Mouse (Mus musculus) 416B (cell line): ENCODE measurements around the gene Rabif.
"Not testable (repeated sequence)": the region's sequence is repeated elsewhere in the genome, so short reads cannot be mapped to it uniquely, and the experiment has no call there.

Source experiments
- DNase-seq: peaks from one replicate; pipeline ENCODE4 v3.0.0; 2011; ENCODE audit warnings: low read depth

Gene Rabif

GRCm38 (mm10) chr1:134513312-134513860, 18.9 kb downstream of the Rabif start:
- DNase-seq: no peak

DNA sequence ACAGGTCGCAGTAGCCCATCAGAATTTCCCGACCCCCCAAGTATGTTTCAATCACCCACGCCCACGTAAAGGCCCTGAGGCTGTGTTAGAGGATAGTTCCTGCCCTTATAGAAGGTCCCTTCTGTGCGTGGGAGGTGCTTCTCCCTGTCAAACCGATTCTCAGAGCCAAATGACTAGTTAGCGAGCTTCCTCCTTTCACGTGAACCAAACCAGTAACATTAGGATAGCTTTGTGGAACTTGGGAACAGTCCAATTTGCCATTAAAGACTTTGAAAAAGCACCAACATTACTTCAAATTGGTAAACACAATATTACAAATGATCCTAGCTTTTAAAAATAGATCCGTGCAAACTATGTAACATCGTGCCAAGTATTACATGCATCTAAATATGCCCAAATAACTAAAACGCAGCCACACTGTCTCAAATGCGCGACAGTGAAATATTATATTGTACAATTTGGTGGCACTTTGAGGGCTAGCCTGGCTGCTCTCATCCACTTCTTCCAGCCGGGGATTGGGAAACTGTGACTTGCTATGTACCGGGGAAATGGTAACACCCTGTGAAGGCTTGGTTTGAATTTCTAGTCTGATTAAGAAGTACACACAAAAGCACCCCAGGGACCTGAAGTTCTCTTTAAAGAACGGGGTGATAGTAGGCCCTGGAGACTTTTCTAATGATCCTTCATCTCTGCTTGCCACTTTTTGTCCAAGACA, 19.6 kb downstream of the Rabif start:
- no peak for DNase-seq

GRCm38 (mm10) chr1:134515891-134516290, 21.4 kb downstream of the Rabif start:
- DNase-seq: no peak

DNA sequence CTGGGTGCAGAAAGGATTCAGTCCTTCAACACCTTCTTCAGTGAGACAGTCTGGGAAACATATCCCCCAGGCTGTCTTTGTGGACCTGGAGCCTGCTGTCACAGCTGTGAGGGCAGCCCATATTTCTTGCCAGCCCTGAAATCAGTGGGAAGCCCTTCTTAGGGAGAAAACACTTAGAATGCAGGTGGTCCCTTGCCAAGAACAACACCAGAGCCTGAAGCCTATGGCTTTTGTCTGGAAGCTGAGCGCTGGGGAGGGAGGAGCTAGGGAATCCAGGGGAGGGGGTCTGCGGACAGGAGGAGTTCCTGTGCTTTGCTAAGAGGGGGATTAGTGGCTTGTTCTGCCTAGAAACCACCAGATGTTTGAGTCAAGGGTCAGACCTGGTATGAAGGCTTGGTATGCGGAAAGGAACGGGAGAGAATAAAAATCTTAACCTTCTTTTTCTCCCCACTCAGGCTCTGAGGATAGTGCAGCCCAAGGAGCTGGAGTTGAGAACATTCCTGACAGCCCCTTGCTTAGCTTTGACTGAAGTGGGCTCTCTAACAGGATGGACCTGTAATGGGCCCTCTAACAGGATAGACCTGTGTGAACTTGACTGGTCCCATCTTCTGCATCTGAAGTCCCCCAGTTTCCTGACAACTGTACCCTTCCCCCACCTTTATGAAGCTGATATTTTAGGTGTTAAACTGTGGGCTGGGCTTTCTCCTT, 22.2 kb downstream of the Rabif start:
- no peak for DNase-seq

GRCm38 (mm10) chr1:134517841-134518240, 23.4 kb downstream of the Rabif start:
- not testable (repeated sequence) for DNase-seq

DNA sequence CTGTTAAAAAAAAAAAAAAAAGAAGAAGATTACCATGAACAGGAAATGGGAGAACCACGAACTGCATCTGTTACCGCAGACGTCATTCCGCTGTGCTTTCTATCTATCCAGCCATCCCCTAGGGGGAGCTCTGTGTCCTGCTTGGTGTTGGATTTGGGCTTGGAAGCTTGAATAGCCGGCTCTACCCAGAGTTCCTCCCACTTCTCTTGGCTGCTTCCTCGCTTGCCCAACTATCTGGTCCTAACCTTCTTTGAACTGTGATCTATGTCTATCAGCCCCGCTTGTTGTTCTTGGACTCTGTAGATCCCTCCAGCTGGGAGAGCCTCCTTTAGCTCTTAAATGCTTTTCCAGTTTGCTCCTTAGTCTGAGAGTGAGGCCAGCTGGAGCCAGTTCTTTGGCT, 24.2 kb downstream of the Rabif start:
- peak; percentile 94 for DNase-seq

- not testable (repeated sequence) for DNase-seq
Observed at GRCm38 (mm10) chr1:134519201-134519600, 24.8 kb downstream of the Rabif start.

DNA sequence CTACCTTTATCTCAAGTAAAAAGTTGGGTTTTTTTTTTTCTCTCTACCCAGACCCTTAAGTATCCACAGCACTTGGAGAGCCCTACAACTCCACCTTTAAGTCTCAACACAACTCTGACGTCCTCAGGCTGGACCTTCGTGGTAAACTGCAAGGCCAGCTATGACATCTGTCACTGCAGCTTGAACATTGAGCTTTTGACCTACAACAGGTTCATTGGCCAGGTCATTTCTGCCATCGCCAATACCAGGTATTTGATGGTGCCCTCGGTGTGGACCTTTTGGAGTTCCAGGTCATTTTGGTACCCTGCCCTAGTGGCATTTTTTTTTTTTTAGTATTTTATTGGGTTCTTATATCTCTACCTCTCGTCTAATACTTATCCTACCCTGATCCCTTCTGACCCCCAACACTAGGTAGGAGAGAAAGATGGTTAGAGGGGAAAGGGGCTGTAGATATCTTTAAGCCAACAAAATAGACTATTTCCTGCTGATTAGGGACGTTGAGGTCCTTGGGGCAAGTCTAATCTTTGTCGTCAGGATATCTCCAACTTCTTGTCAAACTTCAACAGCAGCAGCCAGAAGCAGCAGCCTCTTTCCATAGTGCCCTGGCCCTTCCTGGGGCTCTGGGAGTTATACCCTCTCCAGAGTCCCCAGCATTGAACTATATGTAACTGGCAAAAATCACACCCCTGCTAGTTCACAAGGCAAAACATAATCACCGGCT, 25.7 kb downstream of the Rabif start:
- no peak for DNase-seq

DNA sequence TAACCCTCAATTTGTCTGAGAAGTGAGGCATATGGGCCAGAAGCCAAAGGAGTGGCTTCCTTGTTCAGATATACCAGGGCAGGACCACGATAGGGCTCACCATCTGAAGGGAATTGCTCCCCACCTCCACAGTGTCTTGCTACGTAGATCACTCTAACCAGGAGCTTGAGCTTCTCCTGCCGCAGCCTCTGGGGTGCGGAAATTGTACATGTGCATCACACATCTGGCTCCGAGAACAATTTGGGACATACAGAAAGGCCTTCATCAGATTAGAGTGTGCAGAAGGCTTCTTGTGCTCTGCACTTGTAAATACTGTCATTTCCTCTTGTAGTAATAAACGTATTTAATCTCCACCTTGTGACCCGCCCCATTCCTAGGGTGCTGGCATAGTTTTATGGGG, 26.7 kb downstream of the Rabif start:
- no peak for DNase-seq

DNA sequence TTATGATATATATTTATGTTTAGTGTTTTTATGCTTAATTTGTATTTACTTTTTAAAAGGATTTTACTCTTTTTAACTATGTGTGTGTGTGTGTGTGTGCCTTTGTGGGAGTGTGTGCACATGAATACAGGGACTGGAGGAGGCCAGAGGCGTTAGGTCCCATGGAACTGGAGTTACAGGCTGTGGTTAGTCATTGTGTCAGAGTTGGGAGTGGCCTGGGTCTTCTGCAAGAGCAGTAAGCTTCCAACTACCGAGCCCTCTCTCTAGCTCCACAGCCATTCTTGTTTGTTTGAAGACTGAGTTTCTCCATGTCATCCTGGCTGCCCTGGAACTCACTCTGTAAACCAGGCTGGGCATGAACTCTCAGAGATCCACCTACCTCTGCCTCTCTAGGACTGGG, 27.9 kb downstream of the Rabif start:
- DNase-seq: peak; percentile 59

DNA sequence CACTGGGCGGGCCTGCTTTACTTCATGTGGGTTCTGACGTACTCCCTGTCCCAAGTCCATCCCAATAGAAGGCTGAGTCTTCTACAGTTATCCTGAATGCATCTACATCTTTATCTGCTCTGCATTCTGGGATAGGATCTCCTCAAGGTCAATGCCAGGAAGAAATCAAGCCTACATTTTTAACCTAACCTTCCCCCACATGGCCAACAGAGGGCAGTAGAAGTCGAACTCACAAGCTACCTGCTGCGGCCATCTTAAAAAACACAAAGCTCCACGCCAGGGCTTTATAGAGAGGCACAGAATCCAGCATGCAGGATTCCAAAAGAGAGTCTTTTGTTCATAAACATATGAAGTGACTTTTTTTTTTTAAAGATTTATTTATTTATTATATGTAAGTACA, 30.0 kb downstream of the Rabif start:
- peak; percentile 79 for DNase-seq

- DNase-seq: no peak
Observed at GRCm38 (mm10) chr1:134525015-134525414, 30.6 kb downstream of the Rabif start.

GRCm38 (mm10) chr1:134526752-134527151, 32.3 kb downstream of the Rabif start:
- no peak for DNase-seq

DNA sequence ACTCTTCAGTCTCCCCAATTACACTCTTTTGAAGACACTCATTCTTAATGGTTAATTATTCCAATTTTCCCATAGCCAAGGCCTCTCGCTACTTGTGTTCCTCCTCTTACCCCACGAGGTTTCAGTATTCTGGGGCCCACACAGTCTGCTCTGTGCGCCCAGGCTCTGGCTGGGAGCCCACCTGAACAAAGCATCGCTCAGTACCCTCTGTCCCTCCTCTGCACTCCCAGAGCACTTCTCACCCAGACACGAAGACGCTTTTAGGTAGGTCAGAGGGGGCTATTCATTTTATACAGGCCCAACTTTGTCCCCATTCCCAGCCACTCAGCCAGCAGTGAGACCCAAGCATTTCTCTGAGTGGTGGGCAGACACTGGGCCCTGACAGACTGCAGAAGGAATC, 36.2 kb downstream of the Rabif start:
- no peak for DNase-seq

GRCm38 (mm10) chr1:134533710-134534109, 39.3 kb downstream of the Rabif start:
- DNase-seq: not testable (repeated sequence)

GRCm38 (mm10) chr1:134535054-134535453, 40.6 kb downstream of the Rabif start:
- DNase-seq: no peak

GRCm38 (mm10) chr1:134535513-134535912, 41.1 kb downstream of the Rabif start:
- DNase-seq: no peak

DNA sequence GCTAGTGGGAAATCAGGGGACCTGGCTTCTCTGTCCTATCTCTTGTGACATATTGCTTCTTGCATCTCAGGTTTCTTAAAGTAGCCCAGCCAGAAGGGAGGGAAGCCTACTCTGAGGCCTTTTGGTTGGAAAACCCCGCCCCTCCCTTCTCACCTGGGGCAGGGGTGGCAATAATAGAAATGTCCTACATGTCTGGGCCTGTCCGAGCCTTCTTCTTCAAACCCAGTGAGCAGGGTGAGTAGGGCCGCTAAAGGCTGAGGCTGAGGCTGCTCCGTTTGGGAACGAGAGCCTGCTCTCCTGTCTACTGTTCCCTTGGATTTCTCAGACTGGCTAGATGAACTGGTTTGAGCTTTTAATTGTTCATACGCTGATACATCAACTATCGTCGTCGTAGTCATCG, 46.2 kb downstream of the Rabif start:
- DNase-seq: no peak

GRCm38 (mm10) chr1:134548231-134548630, 53.8 kb downstream of the Rabif start:
- no peak for DNase-seq

- DNase-seq: no peak
Observed at GRCm38 (mm10) chr1:134549632-134550132, 55.2 kb downstream of the Rabif start, which contains the start of gene Mgat4e. Mgat4e (minus strand) TSS chr1:134549682.

GRCm38 (mm10) chr1:134551869-134552268, 57.4 kb downstream of the Rabif start:
- peak; percentile 57 for DNase-seq

- no peak for DNase-seq
Observed at GRCm38 (mm10) chr1:134552396-134552795, 57.9 kb downstream of the Rabif start.
